Mouse (Mus musculus): Measurements from ENCODE around the gene Oscp1. TPM values are rescaled to one million over a fixed set of nuclear protein-coding genes. Genes with fewer than 3 reads are reported as not detected.
A peak's percentile ranks its signal among the peaks of the same experiment; 100 is the strongest.

Gene Oscp1
- polyA plus RNA-seq, 1 experiment = 12.8 TPM

GRCm38 (mm10) chr4:126123309-126124040 lies 65.1 kb downstream of the Oscp1 start:
- no peak overlapping the region for H3K4me2 ChIP-seq (ENCODE audit: low read depth)
- no peak for TF ChIP-seq TCF3 (IDR thresholded peaks at IDR 0.05; ENCODE audit: insufficient read length, low read depth)
- H3K4me3 ChIP-seq = no peak overlapping the region

GRCm38 (mm10) chr4:126130502-126130901 lies 72.1 kb downstream of the Oscp1 start:
- no peak overlapping the region for H3ac ChIP-seq (ENCODE audit: control insufficient read depth, insufficient read length)
- H3K36me3 ChIP-seq (ENCODE audit: control insufficient read depth, insufficient read depth) = peaks cover 60% of the 10 kb centered on the region
- no peak overlapping the region for H3K4me3 ChIP-seq
- no peak for TF ChIP-seq TCF12 (IDR thresholded peaks at IDR 0.05; ENCODE audit: insufficient read depth, poor library complexity, severe bottlenecking)
- TF ChIP-seq CEBPB (IDR thresholded peaks at IDR 0.05; ENCODE audit: insufficient read depth, poor library complexity, severe bottlenecking) = no peak
- no peak for TF ChIP-seq POLR2A (IDR thresholded peaks at IDR 0.05; ENCODE audit: insufficient read length, low read depth)
- peaks cover 11% of the 10 kb centered on the region for H3K79me2 ChIP-seq (ENCODE audit: control insufficient read depth, insufficient read depth)
- no peaks in the 10 kb centered on the region for H3K27me3 ChIP-seq (ENCODE audit: control insufficient read depth, insufficient read depth, insufficient read length)
- H3K4me2 ChIP-seq (ENCODE audit: low read depth) = peak overlapping the region; percentile 53

More at GRCm38 (mm10) chr4:126123309-126124040, 65.1 kb downstream of the Oscp1 start:
- H3K79me2 ChIP-seq (ENCODE audit: control insufficient read depth, insufficient read depth) = peaks cover 58% of the 10 kb centered on the region
- H3K27me3 ChIP-seq (ENCODE audit: control insufficient read depth, insufficient read depth, insufficient read length) = no peaks in the 10 kb centered on the region
- H3ac ChIP-seq (ENCODE audit: control insufficient read depth, insufficient read length) = no peak overlapping the region
- peaks cover 31% of the 10 kb centered on the region for H3K36me3 ChIP-seq (ENCODE audit: control insufficient read depth, insufficient read depth)

- TF ChIP-seq TCF12 (IDR thresholded peaks at IDR 0.05; ENCODE audit: insufficient read depth, poor library complexity, severe bottlenecking) (no peak), MYOD1 (IDR thresholded peaks at IDR 0.05; ENCODE audit: control insufficient read depth in 1 of 3, insufficient read length in 2 of 3, low read depth in 2 of 3) (peak in 1 of 3 experiments; percentile 1)
- Histone ChIP-seq H3K27me3 (ENCODE audit: control insufficient read depth, insufficient read depth, insufficient read length) (no peaks in the 10 kb centered on the region), H3K79me2 (ENCODE audit: control insufficient read depth, insufficient read depth) (peaks cover 11% of the 10 kb centered on the region), H3ac (ENCODE audit: control insufficient read depth, insufficient read length) (no peak overlapping the region), H3K36me3 (ENCODE audit: control insufficient read depth, insufficient read depth) (peaks cover 59% of the 10 kb centered on the region), H3K4me2 (ENCODE audit: low read depth) (peak overlapping the region; percentile 53), H3K4me3 (no peak overlapping the region)
Measured at GRCm38 (mm10) chr4:126131290-126132121, 73.1 kb downstream of the Oscp1 start.

- peaks cover 11% of the 10 kb centered on the region for H3K79me2 ChIP-seq (ENCODE audit: control insufficient read depth, insufficient read depth)
- H3K27me3 ChIP-seq (ENCODE audit: control insufficient read depth, insufficient read depth, insufficient read length) = no peaks in the 10 kb centered on the region
- H3K36me3 ChIP-seq (ENCODE audit: control insufficient read depth, insufficient read depth) = peaks cover 67% of the 10 kb centered on the region
- no peak overlapping the region for H3K4me3 ChIP-seq
- no peak for TF ChIP-seq MYOD1 (IDR thresholded peaks at IDR 0.05; ENCODE audit: control insufficient read depth in 1 of 3, insufficient read length in 2 of 3, low read depth in 2 of 3)
- no peak for TF ChIP-seq MYOG (IDR thresholded peaks at IDR 0.05; ENCODE audit: control insufficient read depth in 1 of 3, insufficient read depth in 1 of 3, insufficient read length in 2 of 3, low read depth in 2 of 3)
- TF ChIP-seq SRF (IDR thresholded peaks at IDR 0.05; ENCODE audit: control insufficient read depth, insufficient read length, low read depth) = no peak
- TF ChIP-seq POLR2AphosphoS2 (IDR thresholded peaks at IDR 0.05; ENCODE audit: insufficient read length, low read depth) = no peak
- TF ChIP-seq USF1 (IDR thresholded peaks at IDR 0.05; ENCODE audit: low read depth) = no peak
- no peak overlapping the region for H3K4me2 ChIP-seq (ENCODE audit: low read depth)
- no peak overlapping the region for H3ac ChIP-seq (ENCODE audit: control insufficient read depth, insufficient read length)
Measured at GRCm38 (mm10) chr4:126132636-126133264, 74.4 kb downstream of the Oscp1 start.

GRCm38 (mm10) chr4:126134236-126134635 lies 75.9 kb downstream of the Oscp1 start:
- TF ChIP-seq REST (IDR thresholded peaks at IDR 0.05; ENCODE audit: insufficient read depth, insufficient read length) (no peak), POLR2AphosphoS2 (IDR thresholded peaks at IDR 0.05; ENCODE audit: insufficient read length, low read depth) (no peak), USF1 (IDR thresholded peaks at IDR 0.05; ENCODE audit: low read depth) (no peak), MAX (IDR thresholded peaks at IDR 0.05; ENCODE audit: low read depth) (no peak), TCF3 (IDR thresholded peaks at IDR 0.05; ENCODE audit: insufficient read length, low read depth) (no peak), MYOD1 (IDR thresholded peaks at IDR 0.05; ENCODE audit: control insufficient read depth in 1 of 3, insufficient read length in 2 of 3, low read depth in 2 of 3) (no peak), POLR2A (IDR thresholded peaks at IDR 0.05; ENCODE audit: insufficient read length, low read depth) (no peak), CEBPB (IDR thresholded peaks at IDR 0.05; ENCODE audit: insufficient read depth, poor library complexity, severe bottlenecking) (no peak), SRF (IDR thresholded peaks at IDR 0.05; ENCODE audit: control insufficient read depth, insufficient read length, low read depth) (no peak), E2F4 (IDR thresholded peaks at IDR 0.05; ENCODE audit: insufficient read depth) (no peak), MYOG (IDR thresholded peaks at IDR 0.05; ENCODE audit: control insufficient read depth in 1 of 3, insufficient read depth in 1 of 3, insufficient read length in 2 of 3, low read depth in 2 of 3) (no peak), TCF12 (IDR thresholded peaks at IDR 0.05; ENCODE audit: insufficient read depth, poor library complexity, severe bottlenecking) (no peak)
- Histone ChIP-seq H3K4me3 (no peak overlapping the region), H3K27me3 (ENCODE audit: control insufficient read depth, insufficient read depth, insufficient read length) (no peaks in the 10 kb centered on the region), H3ac (ENCODE audit: control insufficient read depth, insufficient read length) (no peak overlapping the region), H3K4me2 (ENCODE audit: low read depth) (no peak overlapping the region), H3K36me3 (ENCODE audit: control insufficient read depth, insufficient read depth) (peaks cover 64% of the 10 kb centered on the region), H3K79me2 (ENCODE audit: control insufficient read depth, insufficient read depth) (peaks cover 11% of the 10 kb centered on the region)
